Mouse (Mus musculus): ENCODE data around the gene Pla2g15. TPM values are rescaled to one million over a fixed set of nuclear protein-coding genes. Genes with fewer than 3 reads are reported as not detected.
"Not testable (repeated sequence)": the region's sequence is repeated elsewhere in the genome, so short reads cannot be mapped to it uniquely, and the experiment has no call there.

The Pla2g15 gene
- total RNA-seq, 2 experiments from 2014 or later = 5.5 to 8.1 TPM

GRCm38 (mm10) chr8:106165460-106165859, 15.3 kb downstream of the Pla2g15 start:
- intact Hi-C loops (cut with DNase I) = no loop called here
- peak; percentile 65 to 80 for DNase-seq

DNA sequence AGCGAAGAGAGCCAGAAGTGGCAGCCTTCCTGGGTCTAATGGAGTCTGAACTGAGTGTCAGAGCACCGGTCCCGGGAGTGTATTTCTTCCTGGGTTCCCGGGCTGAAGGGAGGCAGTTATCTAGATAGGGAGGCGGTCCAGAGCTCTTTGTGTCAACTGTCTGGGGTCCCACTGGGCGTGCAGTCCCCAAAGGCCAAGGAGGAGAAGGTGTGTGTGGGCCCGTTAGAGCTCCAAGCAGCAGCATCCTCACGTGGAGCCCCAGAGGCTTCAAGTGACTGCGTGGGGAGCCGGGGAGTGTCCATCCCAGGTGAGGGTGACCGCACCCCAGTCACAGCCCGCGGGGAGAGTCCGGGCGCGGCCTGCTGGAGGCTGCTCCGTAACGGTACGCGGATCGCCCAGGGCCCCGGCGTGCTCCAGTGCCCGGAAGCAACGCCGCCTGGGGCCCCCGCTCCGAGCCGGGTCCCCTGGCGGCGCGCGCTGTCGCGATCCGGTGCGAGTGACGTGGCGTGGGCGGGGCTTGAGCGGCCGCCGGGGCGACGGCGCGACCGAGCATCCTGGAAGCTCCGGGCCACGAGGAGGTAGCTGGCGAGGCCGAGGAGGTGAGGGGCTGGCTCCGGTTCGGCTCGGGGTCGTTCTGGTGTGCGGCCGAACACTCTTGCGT, 18.3 kb downstream of the Pla2g15 start, which contains the start of gene Slc7a6:
Gene Slc7a6, plus strand, starts transcription at position 502 of the 661 bp plus-strand sequence.
- peak; percentile 90 to 91 for DNase-seq
- intact Hi-C loops (cut with DNase I) = loop anchor here (2.0 kb wide), 1 partner anchor 28 kb away; no protein-coding TSS in a partner anchor

- peak; percentile 41 to 42 for DNase-seq
- intact Hi-C loops (cut with DNase I) = loop anchor here (2.0 kb wide), 1 partner anchor 28 kb away; no protein-coding TSS in a partner anchor
Measured at GRCm38 (mm10) chr8:106169017-106169933, 19.1 kb downstream of the Pla2g15 start.

- no peak for DNase-seq
- intact Hi-C loops (cut with DNase I) = loop anchor here (2.0 kb wide), 1 partner anchor 29 kb away; no protein-coding TSS in a partner anchor
Measured at GRCm38 (mm10) chr8:106169934-106170480, 19.8 kb downstream of the Pla2g15 start.

- no peak for DNase-seq
- intact Hi-C loops (cut with DNase I) = no loop called here
Measured at GRCm38 (mm10) chr8:106173566-106173965, 23.4 kb downstream of the Pla2g15 start.

- no peak for DNase-seq
- intact Hi-C loops (cut with DNase I) = no loop called here
Measured at GRCm38 (mm10) chr8:106176891-106177290, 26.7 kb downstream of the Pla2g15 start.

DNA sequence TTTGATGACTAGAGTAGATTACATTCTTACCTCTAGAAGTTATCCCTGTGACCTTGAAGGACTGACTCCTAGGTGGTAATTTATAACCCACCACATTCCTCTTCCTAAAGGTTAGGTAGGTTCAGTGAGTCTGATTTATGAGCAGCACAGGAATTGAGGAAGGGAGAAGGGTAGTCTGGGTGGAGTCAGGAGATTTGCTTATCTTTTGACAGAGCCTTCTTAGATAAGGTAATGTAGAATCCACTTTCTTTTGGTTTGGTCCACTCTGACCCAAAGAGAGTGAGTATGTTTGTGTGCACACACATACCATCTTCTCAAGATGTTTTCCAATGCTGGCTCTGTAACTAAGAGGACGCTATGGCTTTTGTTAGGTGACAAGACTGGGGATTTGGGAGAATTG, 27.4 kb downstream of the Pla2g15 start:
- DNase-seq = no peak
- intact Hi-C loops (cut with DNase I) = no loop called here

GRCm38 (mm10) chr8:106178428-106178827, 28.2 kb downstream of the Pla2g15 start:
- DNase-seq = no peak
- intact Hi-C loops (cut with DNase I) = no loop called here

- intact Hi-C loops (cut with DNase I) = no loop called here
- DNase-seq = peak; percentile 38 to 48
Measured at GRCm38 (mm10) chr8:106185628-106186270, 35.5 kb downstream of the Pla2g15 start.

GRCm38 (mm10) chr8:106186394-106186793, 36.2 kb downstream of the Pla2g15 start:
- no peak for DNase-seq

DNA sequence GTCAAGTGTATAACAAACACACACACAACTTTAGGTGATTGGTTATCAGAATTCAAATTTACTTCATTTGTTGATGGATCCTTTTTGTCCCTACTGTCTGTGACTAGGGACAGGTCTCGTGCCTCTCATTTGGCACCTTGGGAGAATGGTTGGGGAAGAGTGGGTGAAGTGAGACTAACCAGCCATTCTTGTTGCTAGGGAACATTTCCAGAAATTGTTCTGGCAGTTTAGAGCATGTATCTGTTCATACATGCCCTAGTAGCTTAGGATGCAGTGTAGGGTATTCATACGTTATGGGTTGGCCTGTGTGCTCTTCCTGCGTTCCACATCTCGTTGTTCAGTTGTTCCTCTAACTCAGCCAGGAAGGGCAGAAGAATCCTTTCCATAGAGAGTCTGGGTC, 39.0 kb downstream of the Pla2g15 start:
- DNase-seq = no peak
- intact Hi-C loops (cut with DNase I) = no loop called here

More at GRCm38 (mm10) chr8:106186394-106186793, 36.2 kb downstream of the Pla2g15 start:
- intact Hi-C loops (cut with DNase I) = no loop called here

- no peak for DNase-seq
- intact Hi-C loops (cut with DNase I) = no loop called here
Measured at GRCm38 (mm10) chr8:106191639-106192038, 41.4 kb downstream of the Pla2g15 start.

- intact Hi-C loops (cut with DNase I) = no loop called here
- DNase-seq = no peak
Measured at GRCm38 (mm10) chr8:106193162-106193561, 43.0 kb downstream of the Pla2g15 start.

- intact Hi-C loops (cut with DNase I) = no loop called here
- no peak for DNase-seq
Measured at GRCm38 (mm10) chr8:106194062-106194461, 43.9 kb downstream of the Pla2g15 start.

GRCm38 (mm10) chr8:106198741-106199140, 48.5 kb downstream of the Pla2g15 start:
- intact Hi-C loops (cut with DNase I) = loop anchor here (1.0 kb wide), 1 partner anchor 58 kb away; no protein-coding TSS in a partner anchor
- DNase-seq = peak; percentile 25 to 53

DNA sequence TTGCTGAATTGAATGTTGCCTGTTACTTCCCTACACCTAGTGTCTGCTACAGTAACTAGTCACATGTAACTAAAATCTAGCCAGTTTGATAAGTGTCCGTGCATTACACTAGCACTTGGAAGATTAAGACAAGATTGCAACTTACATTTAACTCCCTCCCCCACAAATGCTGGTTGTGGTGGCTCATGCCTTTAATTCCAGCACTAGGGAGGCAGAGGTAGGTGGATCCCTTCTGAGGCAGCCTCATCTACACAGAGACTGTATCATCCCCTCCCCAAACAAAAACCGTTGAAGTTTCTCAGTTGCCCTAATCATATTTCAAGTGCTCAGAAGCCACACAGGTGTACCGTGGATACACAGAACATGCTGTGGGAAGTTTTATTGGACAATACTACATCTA, 49.4 kb downstream of the Pla2g15 start:
- DNase-seq = not testable (repeated sequence)
- intact Hi-C loops (cut with DNase I) = loop anchor here (1.0 kb wide), 1 partner anchor 59 kb away; no protein-coding TSS in a partner anchor

- intact Hi-C loops (cut with DNase I) = loop anchor here (2.0 to 5.0 kb wide), 3 partner anchors 43 to 192 kb away; no protein-coding TSS in a partner anchor
- DNase-seq = peak; percentile 22 to 47
Measured at GRCm38 (mm10) chr8:106210035-106210731, 60.0 kb downstream of the Pla2g15 start.

- peak; percentile 94 to 96 for DNase-seq
- intact Hi-C loops (cut with DNase I) = loop anchor here (2.0 to 5.0 kb wide), 3 partner anchors 44 to 191 kb away; no protein-coding TSS in a partner anchor
Measured at GRCm38 (mm10) chr8:106210821-106211345, 60.7 kb downstream of the Pla2g15 start, which contains the start of the genes Slc7a6os and Prmt7. Gene Slc7a6os (minus strand): TSS chr8:106210935. Gene Prmt7 (plus strand): TSS chr8:106210936.

DNA sequence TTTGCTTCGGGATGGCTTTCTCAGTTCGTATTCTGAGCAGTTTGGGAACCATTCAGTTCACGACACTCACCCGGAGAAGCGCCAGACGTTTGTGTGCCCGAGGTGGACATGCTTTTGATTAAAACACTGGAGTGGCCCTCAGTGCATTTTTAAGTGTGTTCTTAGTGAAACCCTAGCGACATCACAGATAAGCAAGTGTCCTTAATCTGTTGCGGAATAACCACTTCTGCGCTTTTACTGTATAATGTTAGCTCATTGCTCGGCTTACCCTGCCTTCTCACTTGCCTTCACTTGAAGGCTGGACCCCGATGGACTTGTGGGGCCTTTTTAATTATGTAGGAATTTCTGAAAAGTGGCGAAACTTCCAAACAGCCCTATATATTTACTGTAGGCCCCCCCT, 61.2 kb downstream of the Pla2g15 start:
- no peak for DNase-seq
- intact Hi-C loops (cut with DNase I) = loop anchor here (2.0 to 5.0 kb wide), 3 partner anchors 45 to 191 kb away; no protein-coding TSS in a partner anchor
